Mouse (Mus musculus) bone marrow, adult 2 months (tissue): ENCODE results near the gene Llcfc1. TPM values are rescaled to one million over a fixed set of nuclear protein-coding genes. Genes with fewer than 3 reads are reported as not detected.

Experiments used
- H3K27ac ChIP-seq: fragments of 200-500 bp; 2 replicates; pipeline ENCODE4 v1.5.1; 2012; ENCODE audit warnings: low read depth, mild to moderate bottlenecking, control low read depth, inconsistent platforms, low read length; ENCODE audit not compliant: control insufficient read depth, poor library complexity, insufficient read depth
- H3K4me1 ChIP-seq: fragments of 200-500 bp; 2 replicates; pipeline ENCODE4 v1.6.1; 2011; ENCODE audit warnings: low read length; ENCODE audit not compliant: control insufficient read depth, insufficient read depth
- H3K4me3 ChIP-seq: fragments of 200-500 bp; replicated peaks from 2 replicates; pipeline ENCODE3; 2011; ENCODE audit warnings: mild to moderate bottlenecking, low read depth, low read length, control low read depth; ENCODE audit not compliant: control insufficient read depth
- CTCF ChIP-seq: fragments of 200-500 bp; IDR thresholded peaks from 2 replicates; pipeline ENCODE4 v1.5.1; 2011; ENCODE audit warnings: low read length, control low read depth; ENCODE audit not compliant: control insufficient read depth, insufficient read depth
- POLR2A ChIP-seq: fragments of 200-500 bp; IDR thresholded peaks from 2 replicates; pipeline ENCODE4 v1.6.1; 2011; ENCODE audit warnings: low read depth, mild to moderate bottlenecking, control low read depth, low read length, borderline replicate concordance; ENCODE audit not compliant: control insufficient read depth
- WGBS: fragments of 180-500 bp; shearing (Covaris S2); methylation state at CpG from one replicate; pipeline ENCODE4 v1.1.7; 2018; 5-methylcytosine and 5-hydroxymethylcytosine counted together
- polyA plus RNA-seq: library from polyadenylated mRNA; stranded (reverse); fragments of >200 nt; gene quantifications from 2 replicates; pipeline ENCODE4 v1.2.4, GENCODE M21; 2011; ENCODE audit warnings: low replicate concordance; ENCODE audit not compliant: missing spikeins, insufficient read depth, insufficient read length

The Llcfc1 gene
- polyA plus RNA-seq, 1 experiment: not detected

DNA sequence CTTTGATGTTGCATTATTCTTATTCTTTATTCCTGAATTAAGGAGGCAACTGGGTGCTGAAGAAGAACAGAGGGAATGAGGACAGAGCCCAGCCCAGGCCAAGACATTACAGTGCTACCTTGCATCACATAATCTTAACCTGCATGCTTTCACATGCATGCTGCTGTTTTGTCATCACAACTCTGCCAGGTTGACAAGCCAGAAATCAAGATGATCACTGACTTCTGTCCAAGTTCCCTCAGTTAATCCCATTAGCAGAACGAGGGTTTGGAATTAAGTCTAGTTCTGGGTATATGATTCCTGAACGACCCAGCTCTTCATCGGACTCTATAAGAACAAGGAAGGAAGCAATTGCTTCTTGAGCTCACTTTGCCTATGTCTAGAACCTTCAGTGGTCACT lies 38.0 kb upstream of the Llcfc1 start:
- H3K4me1 ChIP-seq: no peaks in the 10 kb centered on the region
- TF ChIP-seq CTCF: no peak
- no peak for TF ChIP-seq POLR2A
- no peak overlapping the region for H3K27ac ChIP-seq
- 72% methylated on average over 3 of the region's 3 CpGs for WGBS
- no peak overlapping the region for H3K4me3 ChIP-seq

DNA sequence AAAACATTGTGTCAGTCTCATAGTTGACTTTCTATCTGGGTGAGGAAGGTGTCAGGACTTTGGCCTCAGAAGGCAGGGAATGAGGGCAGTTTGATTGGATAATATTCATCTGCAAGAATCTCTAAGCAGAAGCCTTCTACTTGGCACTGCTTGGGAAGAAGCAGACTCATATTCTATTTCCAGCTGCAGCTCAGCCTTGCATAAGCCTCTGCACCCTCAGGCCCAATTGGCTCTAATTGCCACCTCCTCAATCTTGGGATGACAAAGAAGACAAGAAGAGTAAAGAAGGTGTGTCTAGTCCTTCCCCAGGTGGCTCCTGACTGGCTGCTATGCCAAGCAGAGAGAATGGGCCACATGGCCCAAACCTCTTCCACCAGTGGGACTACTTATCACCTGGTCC lies 37.6 kb upstream of the Llcfc1 start:
- H3K4me1 ChIP-seq: no peaks in the 10 kb centered on the region
- TF ChIP-seq CTCF (no peak), POLR2A (no peak)
- no peak overlapping the region for H3K4me3 ChIP-seq
- no peak overlapping the region for H3K27ac ChIP-seq

DNA sequence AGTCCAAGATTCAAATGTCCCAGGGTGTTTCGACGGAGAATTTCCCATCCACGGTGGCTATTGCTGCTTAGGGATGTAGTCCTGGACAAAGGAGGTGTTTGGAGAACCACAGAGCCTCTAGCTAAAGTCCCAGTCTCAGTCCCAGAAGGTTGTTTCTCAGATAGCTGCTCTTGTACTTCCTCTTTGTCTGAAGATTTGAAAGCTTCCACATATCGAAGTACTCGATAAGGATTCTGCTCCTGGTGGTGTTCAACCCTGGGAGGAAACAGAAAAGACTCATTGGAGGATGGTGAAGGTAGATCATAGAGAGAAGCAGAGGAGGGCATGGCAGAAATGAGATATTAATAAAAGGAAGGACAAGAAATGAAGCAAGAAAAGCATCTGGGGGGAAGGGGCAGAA lies 31.1 kb upstream of the Llcfc1 start:
- 43% methylated on average over 5 of the region's 5 CpGs for WGBS

DNA sequence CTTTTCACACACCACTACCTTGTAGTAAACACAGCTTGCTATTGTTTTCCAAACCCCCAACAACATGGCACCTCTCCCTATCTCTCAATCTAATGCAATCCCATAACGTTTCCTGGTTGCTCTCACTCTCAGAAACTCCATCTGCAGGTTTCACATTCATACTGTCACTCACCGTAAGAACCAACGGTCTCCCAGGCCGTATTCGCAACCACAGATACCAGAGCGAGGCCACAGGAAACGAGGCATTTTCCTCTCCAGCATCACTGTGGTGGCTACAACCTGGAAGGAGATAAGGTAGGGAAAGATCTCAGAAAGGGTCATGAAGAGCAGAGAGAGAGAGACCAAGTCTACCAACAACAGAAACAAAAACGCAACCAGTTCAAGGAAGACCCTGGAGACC lies 29.6 kb upstream of the Llcfc1 start:
- H3K27ac ChIP-seq: no peak overlapping the region
- 9% methylated on average over 8 of the region's 8 CpGs for WGBS
- H3K4me1 ChIP-seq: no peaks in the 10 kb centered on the region
- TF ChIP-seq CTCF: no peak
- no peak for TF ChIP-seq POLR2A
- no peak overlapping the region for H3K4me3 ChIP-seq

More for the DNA sequence above, 31.1 kb upstream of the Llcfc1 start:
- TF ChIP-seq POLR2A (no peak), CTCF (no peak)
- Histone ChIP-seq H3K27ac (no peak overlapping the region), H3K4me3 (no peak overlapping the region), H3K4me1 (no peaks in the 10 kb centered on the region)

DNA sequence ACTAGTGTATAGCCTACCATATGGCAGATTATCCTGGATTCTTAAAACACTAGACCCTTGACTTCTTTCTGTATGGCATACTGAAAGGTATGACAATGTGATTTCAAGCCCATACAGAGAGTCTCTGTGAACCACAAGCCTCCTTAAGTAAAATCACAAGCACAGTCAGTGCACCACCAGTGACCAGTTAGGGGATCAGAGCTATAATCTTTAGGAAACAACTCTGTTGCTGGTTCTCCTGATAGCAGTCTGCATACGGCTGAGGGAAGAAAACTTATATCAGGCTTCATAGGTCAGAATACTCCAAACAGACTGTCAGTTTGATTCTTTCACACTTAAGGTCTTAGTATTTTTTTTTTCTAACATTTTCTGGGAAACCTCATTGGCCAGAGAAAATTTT lies 25.7 kb upstream of the Llcfc1 start:
- 56% methylated on average over 1 of the region's 1 CpGs for WGBS
- no peak overlapping the region for H3K4me3 ChIP-seq
- TF ChIP-seq POLR2A (no peak), CTCF (no peak)
- no peak overlapping the region for H3K27ac ChIP-seq
- no peaks in the 10 kb centered on the region for H3K4me1 ChIP-seq

DNA sequence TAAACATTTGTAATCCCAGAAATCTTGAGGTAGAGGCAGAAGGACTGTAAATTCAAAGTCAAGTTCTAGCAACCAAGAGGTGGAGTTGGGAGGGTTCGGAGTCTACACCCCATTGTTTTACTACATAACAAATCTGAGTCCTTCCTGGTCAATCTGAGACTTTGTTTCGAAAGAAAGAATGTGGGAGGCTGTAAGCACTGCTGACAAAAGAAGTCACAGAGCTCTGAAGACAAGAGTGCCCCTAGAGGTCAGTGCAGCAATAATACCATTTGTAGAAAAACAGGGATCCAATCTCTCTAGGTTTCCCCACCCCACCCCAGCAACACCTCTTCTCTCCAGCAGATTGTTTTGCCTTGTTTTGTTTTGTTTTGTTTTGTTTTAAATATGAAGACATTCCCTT lies 21.9 kb upstream of the Llcfc1 start:
- 15% methylated on average over 2 of the region's 2 CpGs for WGBS
- Histone ChIP-seq H3K4me3 (no peak overlapping the region), H3K4me1 (no peaks in the 10 kb centered on the region), H3K27ac (no peak overlapping the region)
- TF ChIP-seq POLR2A (no peak), CTCF (no peak)

DNA sequence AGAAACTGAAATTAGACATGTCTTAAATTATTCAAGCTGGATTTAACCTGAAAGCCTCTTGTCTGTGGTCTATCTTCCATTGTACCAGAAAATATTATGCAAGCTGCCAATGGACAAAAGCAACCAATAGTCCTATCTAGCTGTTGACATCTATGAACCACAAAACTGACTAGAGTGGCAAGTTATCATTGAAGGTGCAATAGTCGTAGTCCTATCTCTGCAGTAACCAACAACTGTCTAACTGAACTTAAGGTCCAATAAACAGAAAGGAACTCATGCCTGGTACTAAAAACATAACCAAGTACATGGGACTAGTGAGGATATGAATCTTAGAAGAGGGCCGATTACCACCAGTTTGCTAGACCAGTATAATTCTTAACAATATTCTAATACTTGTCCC lies 7.7 kb upstream of the Llcfc1 start:
- no peak overlapping the region for H3K4me3 ChIP-seq
- no peak overlapping the region for H3K27ac ChIP-seq
- WGBS: 68% methylated on average over 2 of the region's 2 CpGs

DNA sequence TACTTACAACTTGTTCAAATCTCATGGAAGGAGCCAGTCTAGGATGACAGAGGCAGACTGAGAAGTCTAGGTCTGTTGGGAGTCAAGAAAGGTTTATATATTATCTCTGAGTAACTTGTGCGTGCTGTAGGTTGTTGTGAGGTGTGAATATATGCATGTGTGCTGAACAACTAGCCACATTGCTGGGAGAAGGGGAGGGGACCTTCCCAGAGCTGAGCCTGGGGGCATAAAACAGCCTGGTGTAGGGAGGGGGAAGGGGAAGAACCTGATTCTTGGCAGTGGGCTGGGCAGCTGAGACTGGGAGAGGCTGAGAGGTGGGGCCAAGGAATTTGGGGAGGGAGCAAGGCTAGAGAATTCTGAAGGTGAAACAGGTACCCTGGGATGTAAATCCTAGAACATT lies 3.6 kb upstream of the Llcfc1 start, which contains the start of gene Trpv5:
Gene Trpv5 (minus strand): TSS at position 101 of the 400 bp plus-strand sequence.
- no peak for TF ChIP-seq POLR2A
- 75% methylated on average over 1 of the region's 1 CpGs for WGBS
- H3K4me3 ChIP-seq: no peak within 1 kb of the TSS
- no peak within 1 kb of the TSS for H3K27ac ChIP-seq
- H3K4me1 ChIP-seq: no peaks in the 10 kb centered on the region

More for the DNA sequence above, 7.7 kb upstream of the Llcfc1 start:
- TF ChIP-seq POLR2A (no peak), CTCF (no peak)
- H3K4me1 ChIP-seq: no peaks in the 10 kb centered on the region

DNA sequence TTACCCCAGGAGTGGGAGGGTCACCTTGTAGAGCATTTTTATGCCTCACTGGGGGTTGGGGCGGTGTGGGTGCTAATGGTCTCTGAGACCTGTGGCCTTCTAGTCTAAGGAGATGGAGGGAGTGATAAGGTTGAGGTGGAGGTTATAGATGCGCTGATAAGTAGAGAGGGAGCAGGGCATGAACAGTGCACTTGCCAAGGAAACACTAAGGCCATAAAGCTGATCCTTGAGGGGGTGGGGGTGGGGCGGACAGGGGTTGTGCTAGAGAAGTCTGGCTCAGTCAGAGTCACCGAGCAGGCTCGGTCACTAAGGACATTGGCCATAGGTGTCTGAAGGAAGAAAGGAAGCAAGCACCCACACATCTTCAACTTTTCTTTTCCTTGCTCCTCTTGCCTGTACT lies 2.6 kb upstream of the Llcfc1 start:
- TF ChIP-seq POLR2A: no peak
- Histone ChIP-seq H3K27ac (no peak overlapping the region), H3K4me3 (no peak overlapping the region), H3K4me1 (no peaks in the 10 kb centered on the region)
- WGBS: 78% methylated on average over 5 of the region's 5 CpGs
